ENCODE assay signal across 29 mouse cellular contexts in the genomic region with DNA sequence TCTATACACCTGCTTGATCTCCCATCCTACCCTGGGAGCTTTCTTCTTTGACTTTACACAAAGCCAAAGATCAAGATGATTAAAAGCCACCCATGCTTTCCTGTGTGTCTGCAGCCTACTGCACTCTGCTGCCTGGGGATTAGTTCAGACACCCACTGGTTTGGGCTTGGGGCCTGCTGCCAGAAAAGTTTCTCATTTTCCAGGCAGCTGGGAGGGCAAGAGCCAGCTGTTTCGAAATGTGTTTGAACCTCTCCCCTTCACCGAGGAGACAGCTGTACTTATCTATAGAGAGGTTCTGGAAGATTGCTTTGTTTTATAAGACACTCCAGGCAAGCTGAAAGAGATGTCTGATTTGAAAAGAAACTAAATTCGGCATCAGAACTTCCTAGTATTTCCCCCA.
DNase-seq lines count a peak whose midpoint lies in the region; ATAC-seq and TF ChIP-seq lines count a peak whose summit lies in the region.
"Had no signal": no experiment of that assay in that cellular context is flagged by ENCODE, and none has a peak within 500 bp of the region (broad histone marks: within the 10 kb centered on the region; RNA-seq: fewer than 3 reads in every experiment).

No protein-coding gene starts in this region.

- H3K27me3 ChIP-seq in embryonic facial prominence, embryonic 14.5 days (replicated peaks; ENCODE audit: control insufficient read depth, insufficient read depth, low read length): no peaks in the 10 kb centered on the region
- H3K27me3 ChIP-seq in embryonic facial prominence, embryonic 10.5 days (replicated peaks; ENCODE audit: low read depth, poor library complexity, severe bottlenecking): no peaks in the 10 kb centered on the region
- H3K27me3 ChIP-seq in lung, postnatal 0 days (replicated peaks; ENCODE audit: insufficient read depth, low read length): no peaks in the 10 kb centered on the region
- H3K27me3 ChIP-seq: CH12.LX; embryonic facial prominence, embryonic 13.5 days; forebrain, embryonic 12.5 days; kidney, embryonic 15.5 days; limb, embryonic 15.5 days; liver, embryonic 13.5 days; megakaryocyte, embryonic 14.5 days; midbrain, embryonic 13.5 days; stomach, embryonic 15.5 days had no signal

- no peak for TF ChIP-seq CTCF in lung, postnatal 0 days (IDR thresholded peaks at IDR 0.05)

- no peak overlapping the region for H3K9ac ChIP-seq in embryonic facial prominence, embryonic 14.5 days (ENCODE audit: low read depth, low read length)
- no peak overlapping the region for H3K9ac ChIP-seq in lung, postnatal 0 days (replicated peaks; ENCODE audit: low read depth)
- H3K9ac ChIP-seq: embryonic facial prominence, embryonic 13.5 days; forebrain, embryonic 12.5 days; kidney, embryonic 15.5 days; limb, embryonic 15.5 days; liver, embryonic 13.5 days; midbrain, embryonic 13.5 days; stomach, embryonic 15.5 days had no signal

- H3K4me3 ChIP-seq in embryonic facial prominence, embryonic 14.5 days (ENCODE audit: low read depth, low read length): no peak overlapping the region
- no peak overlapping the region for H3K4me3 ChIP-seq in embryonic facial prominence, embryonic 10.5 days
- no peak overlapping the region for H3K4me3 ChIP-seq in lung, postnatal 0 days (ENCODE audit: low read depth, low read length)
- H3K4me3 ChIP-seq: embryonic facial prominence, embryonic 13.5 days; erythroblast, embryonic 14.5 days; forebrain, embryonic 12.5 days; gastrocnemius, adult 2 months; hindbrain, embryonic 10.5 days; kidney, embryonic 15.5 days; limb, embryonic 15.5 days; liver, embryonic 13.5 days; megakaryocyte, embryonic 14.5 days; midbrain, embryonic 13.5 days; stomach, embryonic 15.5 days had no signal

- ATAC-seq in embryonic facial prominence, embryonic 14.5 days (ENCODE audit: low read depth): no peak
- ATAC-seq in lung, postnatal 0 days: no peak
- ATAC-seq: hindbrain, embryonic 16.5 days; midbrain, embryonic 13.5 days had no signal

- TF ChIP-seq EP300 in lung, postnatal 0 days (IDR thresholded peaks at IDR 0.05): no peak

- no peaks in the 10 kb centered on the region for H3K36me3 ChIP-seq in embryonic facial prominence, embryonic 14.5 days (ENCODE audit: control insufficient read depth, insufficient read depth, low read length)
- no peaks in the 10 kb centered on the region for H3K36me3 ChIP-seq in embryonic facial prominence, embryonic 10.5 days (replicated peaks)
- H3K36me3 ChIP-seq in lung, postnatal 0 days (ENCODE audit: insufficient read depth, low read length): no peaks in the 10 kb centered on the region
- H3K36me3 ChIP-seq: embryonic facial prominence, embryonic 13.5 days; forebrain, embryonic 12.5 days; hindbrain, embryonic 10.5 days; kidney, embryonic 15.5 days; limb, embryonic 15.5 days; liver, embryonic 13.5 days; midbrain, embryonic 13.5 days; stomach, embryonic 15.5 days had no signal

- H3K9me3 ChIP-seq in embryonic facial prominence, embryonic 14.5 days (ENCODE audit: control insufficient read depth, low read length): no peaks in the 10 kb centered on the region
- no peaks in the 10 kb centered on the region for H3K9me3 ChIP-seq in embryonic facial prominence, embryonic 10.5 days
- no peaks in the 10 kb centered on the region for H3K9me3 ChIP-seq in lung, postnatal 0 days (ENCODE audit: low read length)
- H3K9me3 ChIP-seq: embryonic facial prominence, embryonic 13.5 days; forebrain, embryonic 12.5 days; hindbrain, embryonic 10.5 days; kidney, embryonic 15.5 days; limb, embryonic 15.5 days; liver, embryonic 13.5 days; midbrain, embryonic 13.5 days; stomach, embryonic 15.5 days had no signal

- H3K4me2 ChIP-seq in embryonic facial prominence, embryonic 14.5 days (ENCODE audit: low read depth, low read length): no peak overlapping the region
- H3K4me2 ChIP-seq in lung, postnatal 0 days (replicated peaks; ENCODE audit: low read depth, low read length): no peak overlapping the region
- H3K4me2 ChIP-seq: embryonic facial prominence, embryonic 13.5 days; forebrain, embryonic 12.5 days; kidney, embryonic 15.5 days; limb, embryonic 15.5 days; liver, embryonic 13.5 days; midbrain, embryonic 13.5 days; stomach, embryonic 15.5 days had no signal

- H3K27ac ChIP-seq in embryonic facial prominence, embryonic 14.5 days (replicated peaks; ENCODE audit: low read depth, low read length): no peak overlapping the region
- no peak overlapping the region for H3K27ac ChIP-seq in embryonic facial prominence, embryonic 10.5 days (replicated peaks)
- H3K27ac ChIP-seq in lung, postnatal 0 days (ENCODE audit: low read length): no peak overlapping the region
- H3K27ac ChIP-seq: embryonic facial prominence, embryonic 13.5 days; forebrain, embryonic 12.5 days; gastrocnemius, adult 2 months; hindbrain, embryonic 10.5 days; kidney, embryonic 15.5 days; limb, embryonic 15.5 days; liver, embryonic 13.5 days; midbrain, embryonic 13.5 days; stomach, embryonic 15.5 days had no signal

- WGBS in embryonic facial prominence, embryonic 14.5 days: 56% methylated on average over 3 of the region's 3 CpGs
- WGBS in embryonic facial prominence, embryonic 10.5 days: 63% methylated on average over 3 of the region's 3 CpGs
- WGBS in lung, postnatal 0 days: 39% methylated on average over 3 of the region's 3 CpGs

- H3K4me1 ChIP-seq in embryonic facial prominence, embryonic 14.5 days (ENCODE audit: control insufficient read depth, insufficient read depth, low read length): no peaks in the 10 kb centered on the region
- H3K4me1 ChIP-seq in embryonic facial prominence, embryonic 10.5 days: no peaks in the 10 kb centered on the region
- H3K4me1 ChIP-seq in lung, postnatal 0 days (ENCODE audit: insufficient read depth, low read depth, low read length): no peaks in the 10 kb centered on the region
- H3K4me1 ChIP-seq: embryonic facial prominence, embryonic 13.5 days; forebrain, embryonic 12.5 days; hindbrain, embryonic 10.5 days; kidney, embryonic 15.5 days; limb, embryonic 15.5 days; liver, embryonic 13.5 days; megakaryocyte, embryonic 14.5 days; midbrain, embryonic 13.5 days; stomach, embryonic 15.5 days had no signal

- intact Hi-C loops in left cerebral cortex, postnatal 4 days (cut with DNase I): no loop called here
- intact Hi-C loops in left cerebral cortex, postnatal 10 days (cut with DNase I): no loop called here

- DNase-seq in embryonic facial prominence, embryonic 14.5 days (ENCODE audit: low spot score): peak; percentile 56
- DNase-seq in embryonic facial prominence, embryonic 10.5 days (ENCODE audit: low spot score): no peak
- DNase-seq in left cerebral cortex, postnatal 4 days: peak; percentile 1
- no peak for DNase-seq in left cerebral cortex, postnatal 10 days (ENCODE audit: extremely low spot score in 1 of 2, low spot score in 2 of 2)
- DNase-seq in lung, postnatal 0 days (ENCODE audit: low spot score): peak; percentile 20
- DNase-seq in lung, adult 18-20 months: no peak
- peak; percentile 5 for DNase-seq in ovary, postnatal 36 days (ENCODE audit: low spot score)
- DNase-seq in ovary, postnatal 10 days (ENCODE audit: low spot score): no peak
- DNase-seq: adrenal gland, postnatal 10 days; cerebellum, adult 11-12 months; cerebellum, adult 9-11 months; embryo, embryonic 11 days; gastrocnemius, adult 2 months; kidney, adult 18-20 months; kidney, postnatal 25 days; liver, embryonic 13.5 days; retina, postnatal 1 day; right cerebral cortex, postnatal 14 days had no signal

Comparison
In these comparisons a context has a peak if more than half of its experiments do, and no peak if none do; other contexts are left out.
1. DNase-seq: peak in embryonic facial prominence, embryonic 14.5 days (single experiment), left cerebral cortex, postnatal 4 days (single experiment), lung, postnatal 0 days (single experiment) and ovary, postnatal 36 days (single experiment); none in embryonic facial prominence, embryonic 10.5 days (single experiment), left cerebral cortex, postnatal 10 days (0 of 2), lung, adult 18-20 months (0 of 2) and ovary, postnatal 10 days (single experiment).